ENCODE assay signal across 21 mouse cellular contexts in genomic region chr6:91287636-91288035, GRCm38 (mm10).
A peak's percentile ranks its signal among the peaks of the same experiment; 100 is the strongest.
DNase-seq lines count a peak whose midpoint lies in the region; ATAC-seq and TF ChIP-seq lines count a peak whose summit lies in the region.
"Had no signal": no experiment of that assay in that cellular context is flagged by ENCODE, and none has a peak within 500 bp of the region (broad histone marks: within the 10 kb centered on the region; RNA-seq: fewer than 3 reads in every experiment).

No protein-coding gene starts in this region.

- ATAC-seq in forebrain, embryonic 13.5 days, result no peak
- no peak for ATAC-seq in forebrain, postnatal 0 days
- ATAC-seq: CD4-positive, CD25-positive, alpha-beta regulatory T cell, adult 4 months; intestine, embryonic 16.5 days had no signal

- H3K27ac ChIP-seq in forebrain, embryonic 13.5 days, result peak overlapping the region; percentile 48
- H3K27ac ChIP-seq in forebrain, postnatal 0 days (ENCODE audit: low read depth, low read length), result no peak overlapping the region
- H3K27ac ChIP-seq: embryonic facial prominence, embryonic 15.5 days; heart, embryonic 10.5 days; hindbrain, embryonic 14.5 days had no signal

- no peak overlapping the region for H3K4me2 ChIP-seq in forebrain, embryonic 13.5 days
- H3K4me2 ChIP-seq in forebrain, postnatal 0 days (ENCODE audit: low read depth), result no peak overlapping the region
- H3K4me2 ChIP-seq: embryonic facial prominence, embryonic 15.5 days; hindbrain, embryonic 14.5 days had no signal

- no peaks in the 10 kb centered on the region for H3K9me3 ChIP-seq in forebrain, embryonic 13.5 days (replicated peaks)
- H3K9me3 ChIP-seq in forebrain, postnatal 0 days (ENCODE audit: low read length), result no peaks in the 10 kb centered on the region
- H3K9me3 ChIP-seq: embryonic facial prominence, embryonic 15.5 days; G1E; heart, embryonic 10.5 days had no signal

- DNase-seq in cerebellum, adult 11-12 months, result peak; percentile 45
- no peak for DNase-seq in cerebellum, postnatal 25 days
- DNase-seq in heart, adult 11 months, result peak; percentile 82
- DNase-seq in heart, postnatal 4 days, result no peak
- peak; percentile 36 for DNase-seq in forebrain, postnatal 0 days
- DNase-seq in frontal cortex, postnatal 14 days (ENCODE audit: low spot score in 2 of 2), result no peak
- DNase-seq: adrenal gland, adult 8-10 months; B cell, adult 2 months; embryo, embryonic 11 days; gastrocnemius, postnatal 36 days; heart, adult 18-20 months; heart, postnatal 10 days; kidney, adult 2 months had no signal

- no peak overlapping the region for H3K9ac ChIP-seq in forebrain, embryonic 13.5 days
- H3K9ac ChIP-seq in forebrain, postnatal 0 days, result no peak overlapping the region
- H3K9ac ChIP-seq: embryonic facial prominence, embryonic 15.5 days; hindbrain, embryonic 14.5 days had no signal

- no peak for TF ChIP-seq CTCF in forebrain, postnatal 0 days (IDR thresholded peaks at IDR 0.05; ENCODE audit: low read depth)

- 68% methylated on average over 6 of the region's 6 CpGs for whole genome bisulfite sequencing in forebrain, embryonic 13.5 days
- WGBS in forebrain, postnatal 0 days, result 64% methylated on average over 6 of the region's 6 CpGs

- no peaks in the 10 kb centered on the region for H3K36me3 ChIP-seq in forebrain, embryonic 13.5 days (ENCODE audit: poor library complexity, severe bottlenecking)
- no peaks in the 10 kb centered on the region for H3K36me3 ChIP-seq in forebrain, postnatal 0 days (ENCODE audit: insufficient read depth)
- H3K36me3 ChIP-seq: embryonic facial prominence, embryonic 15.5 days; G1E; heart, embryonic 10.5 days had no signal

- peaks cover 47% of the 10 kb centered on the region for H3K4me1 ChIP-seq in forebrain, embryonic 13.5 days
- H3K4me1 ChIP-seq in forebrain, postnatal 0 days (ENCODE audit: insufficient read depth), result peaks cover 36% of the 10 kb centered on the region

- H3K4me3 ChIP-seq in forebrain, embryonic 13.5 days, result no peak overlapping the region
- H3K4me3 ChIP-seq in forebrain, postnatal 0 days (ENCODE audit: low read depth, low read length), result no peak overlapping the region
- H3K4me3 ChIP-seq: embryonic facial prominence, embryonic 15.5 days; erythroblast, embryonic 14.5 days; heart, embryonic 10.5 days had no signal

- peaks cover 6% of the 10 kb centered on the region; the same call in 1 of the 2 replicates for H3K27me3 ChIP-seq in forebrain, embryonic 13.5 days
- no peaks in the 10 kb centered on the region; the same call in 1 of the 2 replicates for H3K27me3 ChIP-seq in forebrain, postnatal 0 days (ENCODE audit: insufficient read depth, low read length)

Comparison
In these comparisons a context has a peak if more than half of its experiments do, and no peak if none do; other contexts are left out.
1. DNase-seq: peak in cerebellum, adult 11-12 months (single experiment), heart, adult 11 months (single experiment) and forebrain, postnatal 0 days (single experiment); none in cerebellum, postnatal 25 days (0 of 2), heart, postnatal 4 days (single experiment) and frontal cortex, postnatal 14 days (0 of 2).